Mouse (Mus musculus): ENCODE results near the gene Gpr152. TPM values are rescaled to one million over a fixed set of nuclear protein-coding genes. Genes with fewer than 3 reads are reported as not detected.

Gene Gpr152
- total and polyA plus RNA-seq, 3 experiments, result 0.03 TPM; not detected in 2

- DNase-seq (ENCODE audit: low read depth, low spot score), result no peak
- Histone ChIP-seq H3K9me3 (replicated peaks; ENCODE audit: insufficient read depth, low read length) (no peaks in the 10 kb centered on the region), H3K4me1 (ENCODE audit: control insufficient read depth in 1 of 2, insufficient read depth in 2 of 2, low read length in 2 of 2) (peaks cover 0 to 8% of the 10 kb centered on the region in 2 experiments; a peak in 2 of 4 replicates), H3K27me3 (ENCODE audit: control insufficient read depth in 1 of 2, insufficient read depth in 2 of 2, low read length in 2 of 2) (no peaks in the 10 kb centered on the region), H3K4me3 (ENCODE audit: control insufficient read depth in 1 of 2, insufficient read depth in 1 of 2, low read depth in 2 of 2, low read length in 2 of 2) (no peak overlapping the region), H3K27ac (ENCODE audit: control insufficient read depth, low read depth, low read length) (no peak overlapping the region), H3K9ac (ENCODE audit: control insufficient read depth, low read depth, low read length, poor library complexity, severe bottlenecking) (no peak overlapping the region), H3K36me3 (ENCODE audit: control insufficient read depth in 1 of 2, insufficient read depth in 2 of 2, low read length in 2 of 2) (peaks cover 0 to 4% of the 10 kb centered on the region in 2 experiments; a peak in 2 of 4 replicates), H3K79me2 (ENCODE audit: control insufficient read depth, insufficient read depth, low read length, poor library complexity) (no peaks in the 10 kb centered on the region; the same call in 1 of the 2 replicates)
- TF ChIP-seq KAT2A (conservative IDR thresholded peaks at IDR 0.05; ENCODE audit: low read depth, low read length) (no peak), RCOR1 (IDR thresholded peaks at IDR 0.05; ENCODE audit: low read depth, low read length) (no peak), UBTF (IDR thresholded peaks at IDR 0.05; ENCODE audit: borderline replicate concordance, insufficient read depth, low read depth, low read length) (no peak), SIN3A (IDR thresholded peaks at IDR 0.05; ENCODE audit: low read length) (no peak), MEF2A (IDR thresholded peaks at IDR 0.05; ENCODE audit: extremely low read depth, insufficient replicate concordance, low read depth, low read length, poor library complexity, severe bottlenecking) (no peak), USF1 (IDR thresholded peaks at IDR 0.05; ENCODE audit: low read depth, low read length) (no peak), E2F4 (IDR thresholded peaks at IDR 0.05; ENCODE audit: borderline replicate concordance, low read depth, low read length) (no peak), NELFE (IDR thresholded peaks at IDR 0.05; ENCODE audit: low read depth, low read length) (no peak), SMC3 (IDR thresholded peaks at IDR 0.05; ENCODE audit: low read depth, low read length) (no peak), ZKSCAN1 (IDR thresholded peaks at IDR 0.05; ENCODE audit: low read depth, low read length) (no peak), TBP (IDR thresholded peaks at IDR 0.05; ENCODE audit: low read depth, low read length) (no peak), MYC (IDR thresholded peaks at IDR 0.05; ENCODE audit: low read depth, low read length) (no peak), ETS1 (IDR thresholded peaks at IDR 0.05; ENCODE audit: low read depth, low read length) (no peak), CHD1 (IDR thresholded peaks at IDR 0.05; ENCODE audit: low read depth, low read length) (no peak), TCF12 (IDR thresholded peaks at IDR 0.05; ENCODE audit: low read depth, low read length) (no peak)
Measured at GRCm38 (mm10) chr19:4172925-4173324, 33.3 kb downstream of the Gpr152 start.

- Histone ChIP-seq H3K4me3 (ENCODE audit: control insufficient read depth in 1 of 2, insufficient read depth in 1 of 2, low read depth in 2 of 2, low read length in 2 of 2) (no peak within 1 kb of the TSS), H3K9me3 (replicated peaks; ENCODE audit: insufficient read depth, low read length) (no peaks in the 10 kb centered on the region), H3K79me2 (ENCODE audit: control insufficient read depth, insufficient read depth, low read length, poor library complexity) (no peaks in the 10 kb centered on the region), H3K9ac (ENCODE audit: control insufficient read depth, low read depth, low read length, poor library complexity, severe bottlenecking) (no peak within 1 kb of the TSS), H3K27ac (ENCODE audit: control insufficient read depth, low read depth, low read length) (no peak within 1 kb of the TSS), H3K4me1 (ENCODE audit: control insufficient read depth in 1 of 2, insufficient read depth in 2 of 2, low read length in 2 of 2) (peaks cover 0 to 2% of the 10 kb centered on the region in 2 experiments; a peak in 1 of 4 replicates), H3K36me3 (ENCODE audit: control insufficient read depth in 1 of 2, insufficient read depth in 2 of 2, low read length in 2 of 2) (peaks cover 0 to under 1% of the 10 kb centered on the region in 2 experiments; a peak in 1 of 4 replicates), H3K27me3 (ENCODE audit: control insufficient read depth in 1 of 2, insufficient read depth in 2 of 2, low read length in 2 of 2) (no peaks in the 10 kb centered on the region)
- no peak for DNase-seq (ENCODE audit: low read depth, low spot score)
- TF ChIP-seq ZKSCAN1 (IDR thresholded peaks at IDR 0.05; ENCODE audit: low read depth, low read length) (no peak), TCF12 (IDR thresholded peaks at IDR 0.05; ENCODE audit: low read depth, low read length) (no peak), SIN3A (IDR thresholded peaks at IDR 0.05; ENCODE audit: low read length) (no peak), MYC (IDR thresholded peaks at IDR 0.05; ENCODE audit: low read depth, low read length) (no peak), ELF1 (IDR thresholded peaks at IDR 0.05; ENCODE audit: low read depth, low read length) (no peak), JUND (IDR thresholded peaks at IDR 0.05; ENCODE audit: low read depth, low read length) (no peak), MXI1 (IDR thresholded peaks at IDR 0.05; ENCODE audit: low read depth, low read length) (no peak), CTCF (IDR thresholded peaks at IDR 0.05 in 2 of 3, conservative IDR thresholded peaks at IDR 0.05 in 1 of 3; ENCODE audit: control insufficient read depth in 1 of 3, insufficient read depth in 1 of 3, low read depth in 2 of 3, low read length in 3 of 3, poor library complexity in 1 of 3, severe bottlenecking in 1 of 3) (no peak), POLR2AphosphoS5 (IDR thresholded peaks at IDR 0.05; ENCODE audit: borderline replicate concordance, low read depth, low read length) (no peak), ZNF384 (IDR thresholded peaks at IDR 0.05; ENCODE audit: low read depth, low read length) (no peak), EP300 (IDR thresholded peaks at IDR 0.05; ENCODE audit: low read depth in 1 of 2, low read length in 2 of 2) (no peak), KAT2A (conservative IDR thresholded peaks at IDR 0.05; ENCODE audit: low read depth, low read length) (no peak), MYB (IDR thresholded peaks at IDR 0.05; ENCODE audit: low read depth, low read length) (no peak), POLR2AphosphoS2 (IDR thresholded peaks at IDR 0.05; ENCODE audit: low read length) (no peak), MEF2A (IDR thresholded peaks at IDR 0.05; ENCODE audit: extremely low read depth, insufficient replicate concordance, low read depth, low read length, poor library complexity, severe bottlenecking) (no peak), USF1 (IDR thresholded peaks at IDR 0.05; ENCODE audit: low read depth, low read length) (no peak), HCFC1 (IDR thresholded peaks at IDR 0.05; ENCODE audit: low read depth, low read length) (no peak), RCOR1 (IDR thresholded peaks at IDR 0.05; ENCODE audit: low read depth, low read length) (no peak), GATA1 (IDR thresholded peaks at IDR 0.05; ENCODE audit: low read depth, low read length) (no peak)
Measured at GRCm38 (mm10) chr19:4175368-4175947, 35.9 kb downstream of the Gpr152 start, which contains the start of gene Carns1. Gene Carns1, minus strand, starts transcription at chr19:4175479.

Measured in MEL (cell line).